Mouse (Mus musculus) liver, embryonic 16.5 days (tissue): Measurements from ENCODE around the gene Chchd1. TPM values are rescaled to one million over a fixed set of nuclear protein-coding genes. Genes with fewer than 3 reads are reported as not detected.

Experiments
- microRNA-seq: library from miRNA; unstranded; fragments of <30 nt; microRNA quantifications from one replicate; pipeline ENCODE4, GENCODE M21; 2016
- polyA plus RNA-seq: library from polyadenylated mRNA; unstranded; fragments of >200 nt; fragmentation: Nextera tagmentation; extraction: Ambion mirVana; gene quantifications from 2 replicates; pipeline ENCODE4 v1.2.1, GENCODE M21; 2015

Chchd1 gene
- polyA plus RNA-seq, 1 experiment from 2014 or later = 80.3 TPM

Small RNA genes within 50 kb of the gene (microRNA-seq; reads per million reads assigned to microRNA genes)
- 1.2 reads per million for gene Mir6946

Other genes with a start within 250 kb of the Chchd1 start
- 40.3 and 40.6 TPM in 2 replicates for gene Anxa7, start 222.9 kb upstream of the Chchd1 start, polyA plus RNA-seq
- gene Mss51, start 206.1 kb upstream of the Chchd1 start, polyA plus RNA-seq = 0.42 and 0.55 TPM in 2 replicates
- gene Ppp3cb, start 156.4 kb upstream of the Chchd1 start, polyA plus RNA-seq = 10.9 and 13.3 TPM in 2 replicates
- gene Usp54, start 61.9 kb upstream of the Chchd1 start, polyA plus RNA-seq = 0.89 and 1.0 TPM in 2 replicates
- 2.0 and 5.6 TPM in 2 replicates for gene Myoz1, start 46.5 kb upstream of the Chchd1 start, polyA plus RNA-seq
- gene Synpo2l, start 34.7 kb upstream of the Chchd1 start, polyA plus RNA-seq = 0.43 and 1.1 TPM in 2 replicates
- 36.5 and 46.0 TPM in 2 replicates for gene Sec24c, start 28.7 kb upstream of the Chchd1 start, polyA plus RNA-seq
- 5.0 and 5.4 TPM in 2 replicates for gene Fut11, start 8.0 kb upstream of the Chchd1 start, polyA plus RNA-seq
- 6.1 and 6.3 TPM in 2 replicates for gene Zswim8, start 4.5 kb downstream of the Chchd1 start, polyA plus RNA-seq
- 14.5 and 16.7 TPM in 2 replicates for gene Ndst2, start 31.6 kb downstream of the Chchd1 start, polyA plus RNA-seq
- 4.1 and 5.2 TPM in 2 replicates for gene Camk2g, start 91.1 kb downstream of the Chchd1 start, polyA plus RNA-seq
- 0.91 and 1.2 TPM in 2 replicates for gene Plau, start 133.7 kb downstream of the Chchd1 start, polyA plus RNA-seq
- 18.8 and 19.9 TPM in 2 replicates for gene Vcl, start 226.4 kb downstream of the Chchd1 start, polyA plus RNA-seq